Mouse (Mus musculus) C2C12 (cell line): ENCODE results near the gene Ano1. TPM values are rescaled to one million over a fixed set of nuclear protein-coding genes. Genes with fewer than 3 reads are reported as not detected.

ENCODE experiments used
- H3K27me3 ChIP-seq: one replicate; pipeline ENCODE4 v1.6.1; 2011; ENCODE audit not compliant: control insufficient read depth, insufficient read depth, insufficient read length
- H3K36me3 ChIP-seq: one replicate; pipeline ENCODE4 v1.6.1; 2011; ENCODE audit not compliant: control insufficient read depth, insufficient read depth
- H3K4me3 ChIP-seq: one replicate; pipeline ENCODE4 v1.5.1; 2011; ENCODE audit warnings: mild to moderate bottlenecking, control low read depth; ENCODE audit not compliant: poor library complexity, insufficient read depth, severe bottlenecking
- H3K79me2 ChIP-seq: one replicate; pipeline ENCODE4 v1.6.1; 2011; ENCODE audit not compliant: control insufficient read depth, insufficient read depth
- H3K79me3 ChIP-seq: one replicate; pipeline ENCODE4 v1.6.1; 2011; ENCODE audit warnings: low read depth, control low read depth
- H3ac ChIP-seq: one replicate; pipeline ENCODE3; 2011; ENCODE audit warnings: low read depth; ENCODE audit not compliant: control insufficient read depth, insufficient read length
- CEBPB ChIP-seq: IDR thresholded peaks from one replicate; pipeline ENCODE4 v1.6.1; 2011; ENCODE audit warnings: low read depth, mild to moderate bottlenecking, control low read depth, moderate library complexity
- CTCF ChIP-seq: IDR thresholded peaks from one replicate; pipeline ENCODE4 v1.5.1; 2011; ENCODE audit not compliant: control insufficient read depth, insufficient read depth, insufficient read length
- FOSL1 ChIP-seq: IDR thresholded peaks from one replicate; pipeline ENCODE4 v1.8.0; 2011; ENCODE audit warnings: mild to moderate bottlenecking, low read length; ENCODE audit not compliant: poor library complexity, insufficient read depth, severe bottlenecking
- MAX ChIP-seq: IDR thresholded peaks from one replicate; pipeline ENCODE4 v1.6.1; 2011; ENCODE audit warnings: mild to moderate bottlenecking, control low read depth
- MYOD1 ChIP-seq: IDR thresholded peaks from one replicate; pipeline ENCODE4 v1.6.1; 2011; ENCODE audit warnings: low read depth; ENCODE audit not compliant: control insufficient read depth, insufficient read length
- MYOG ChIP-seq: IDR thresholded peaks from one replicate; pipeline ENCODE4 v1.6.1; 2011; ENCODE audit not compliant: control insufficient read depth, insufficient read length; ENCODE audit errors: extremely low read depth
- USF1 ChIP-seq: IDR thresholded peaks from one replicate; pipeline ENCODE4 v1.6.1; 2011; ENCODE audit warnings: low read depth, mild to moderate bottlenecking, control low read depth, moderate library complexity
- polyA plus RNA-seq: library from polyadenylated mRNA; unstranded; fragments of >200 nt; fragmentation: generic; extraction: Trizol; gene quantifications from one replicate; pipeline ENCODE4 v1.2.1, GENCODE M21; 2012; ENCODE audit warnings: missing spikeins

Ano1 gene
- polyA plus RNA-seq, 1 experiment = 2.7 TPM

- TF ChIP-seq CEBPB = no peak
- TF ChIP-seq MAX = no peak
- TF ChIP-seq FOSL1 = no peak
- no peak for TF ChIP-seq CTCF
- no peak for TF ChIP-seq MYOG
- no peak for TF ChIP-seq MYOD1
- no peak for TF ChIP-seq USF1
- H3K79me3 ChIP-seq = no peaks in the 10 kb centered on the region
- no peaks in the 10 kb centered on the region for H3K79me2 ChIP-seq
- no peaks in the 10 kb centered on the region for H3K27me3 ChIP-seq
- H3K36me3 ChIP-seq = no peaks in the 10 kb centered on the region
- no peak overlapping the region for H3K4me3 ChIP-seq
- no peak overlapping the region for H3ac ChIP-seq
Observed at GRCm38 (mm10) chr7:144604291-144604690, 147.5 kb downstream of the Ano1 start.

GRCm38 (mm10) chr7:144600333-144600900, 151.4 kb downstream of the Ano1 start:
- H3K79me2 ChIP-seq = no peaks in the 10 kb centered on the region
- H3K4me3 ChIP-seq = no peak overlapping the region
- H3ac ChIP-seq = no peak overlapping the region
- no peak for TF ChIP-seq CTCF
- no peak for TF ChIP-seq MYOG
- TF ChIP-seq MAX = no peak
- TF ChIP-seq FOSL1 = no peak
- no peak for TF ChIP-seq USF1
- no peak for TF ChIP-seq CEBPB
- no peak for TF ChIP-seq MYOD1
- H3K79me3 ChIP-seq = no peaks in the 10 kb centered on the region
- no peaks in the 10 kb centered on the region for H3K27me3 ChIP-seq
- no peaks in the 10 kb centered on the region for H3K36me3 ChIP-seq

- no peaks in the 10 kb centered on the region for H3K27me3 ChIP-seq
- H3K79me2 ChIP-seq = no peaks in the 10 kb centered on the region
- no peaks in the 10 kb centered on the region for H3K36me3 ChIP-seq
- no peak for TF ChIP-seq MYOG
- no peak for TF ChIP-seq CEBPB
- peak; percentile 11 for TF ChIP-seq CTCF
- no peak overlapping the region for H3ac ChIP-seq
- no peak overlapping the region for H3K4me3 ChIP-seq
- no peaks in the 10 kb centered on the region for H3K79me3 ChIP-seq
Observed at GRCm38 (mm10) chr7:144589508-144589907, 162.3 kb downstream of the Ano1 start.

DNA sequence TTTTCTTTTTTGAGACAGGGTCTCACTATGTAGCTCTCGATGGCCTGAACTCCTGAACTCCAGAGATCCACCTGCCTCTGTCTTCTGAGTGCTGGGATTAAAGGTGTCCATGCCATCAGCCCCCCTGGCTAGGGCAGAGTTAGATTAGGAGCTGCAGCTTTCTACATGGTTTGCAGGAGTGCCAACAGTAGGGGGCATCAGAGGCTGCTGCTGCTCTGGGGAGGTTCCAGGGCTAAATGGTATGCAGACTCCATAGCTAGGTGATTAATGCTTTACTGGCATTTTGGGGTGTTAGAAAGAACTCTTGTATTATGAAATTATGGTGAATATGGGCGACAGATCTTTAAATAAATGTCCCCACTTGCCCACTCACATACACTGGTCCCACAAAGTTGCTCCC, 164.5 kb downstream of the Ano1 start:
- Histone ChIP-seq H3K79me3 (no peaks in the 10 kb centered on the region), H3ac (no peak overlapping the region), H3K4me3 (no peak overlapping the region), H3K36me3 (no peaks in the 10 kb centered on the region), H3K79me2 (no peaks in the 10 kb centered on the region), H3K27me3 (no peaks in the 10 kb centered on the region)
- TF ChIP-seq CTCF = peak; percentile 66
- no peak for TF ChIP-seq CEBPB

DNA sequence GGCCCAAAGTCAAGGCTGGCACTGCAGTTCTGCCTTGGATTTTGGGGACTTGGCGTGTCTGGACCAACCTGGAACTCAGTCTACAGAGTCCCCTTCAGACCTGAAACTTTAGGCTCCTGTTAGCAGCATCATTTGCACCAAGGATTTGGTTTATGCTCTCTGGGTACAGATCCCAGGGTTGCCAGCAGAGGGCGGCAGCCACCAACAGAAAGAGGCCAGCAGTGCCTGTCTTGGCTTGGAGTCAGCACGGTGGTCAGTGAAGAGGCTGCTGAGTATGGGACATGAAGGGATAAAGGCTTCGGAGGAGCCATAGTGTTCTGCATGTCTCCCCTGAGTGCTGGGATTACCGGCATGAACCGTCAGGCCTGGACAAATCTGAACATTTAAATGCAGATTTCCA, 166.1 kb downstream of the Ano1 start:
- peaks cover 8% of the 10 kb centered on the region for H3K79me2 ChIP-seq
- H3K79me3 ChIP-seq = peaks cover 7% of the 10 kb centered on the region
- H3K27me3 ChIP-seq = no peaks in the 10 kb centered on the region
- TF ChIP-seq FOSL1 (no peak), CTCF (no peak), USF1 (no peak)
- H3K4me3 ChIP-seq = no peak overlapping the region
- no peaks in the 10 kb centered on the region for H3K36me3 ChIP-seq
- no peak overlapping the region for H3ac ChIP-seq

DNA sequence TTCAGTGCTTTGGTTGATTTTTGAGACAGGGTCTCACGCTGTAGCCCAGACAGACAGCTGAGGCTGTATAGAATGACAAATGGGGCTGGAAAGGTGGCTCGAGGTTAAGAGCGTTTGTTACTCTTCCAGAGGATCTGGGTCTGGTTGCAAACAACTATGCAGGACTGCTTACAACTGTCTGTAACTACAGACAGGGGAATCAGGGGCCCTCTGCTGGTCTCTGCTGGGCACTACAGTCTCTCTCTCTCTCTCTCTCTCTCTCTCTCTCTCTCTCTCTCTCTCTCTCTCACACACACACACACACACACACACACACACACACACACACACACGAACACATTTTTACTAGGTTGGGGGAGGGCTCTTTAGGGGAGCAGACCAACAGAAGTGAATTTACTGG, 168.2 kb downstream of the Ano1 start:
- Histone ChIP-seq H3K79me2 (peaks cover 14% of the 10 kb centered on the region), H3K36me3 (peaks cover 15% of the 10 kb centered on the region), H3K79me3 (peaks cover 8% of the 10 kb centered on the region), H3ac (no peak overlapping the region), H3K4me3 (no peak overlapping the region), H3K27me3 (no peaks in the 10 kb centered on the region)
- TF ChIP-seq MAX (no peak), CTCF (peak; percentile 50)
